Mouse (Mus musculus): ENCODE measurements around the gene Sox6. TPM values are rescaled to one million over a fixed set of nuclear protein-coding genes. Genes with fewer than 3 reads are reported as not detected.

Gene Sox6
- polyA plus RNA-seq, 1 experiment from 2014 or later = 67.4 TPM

DNA sequence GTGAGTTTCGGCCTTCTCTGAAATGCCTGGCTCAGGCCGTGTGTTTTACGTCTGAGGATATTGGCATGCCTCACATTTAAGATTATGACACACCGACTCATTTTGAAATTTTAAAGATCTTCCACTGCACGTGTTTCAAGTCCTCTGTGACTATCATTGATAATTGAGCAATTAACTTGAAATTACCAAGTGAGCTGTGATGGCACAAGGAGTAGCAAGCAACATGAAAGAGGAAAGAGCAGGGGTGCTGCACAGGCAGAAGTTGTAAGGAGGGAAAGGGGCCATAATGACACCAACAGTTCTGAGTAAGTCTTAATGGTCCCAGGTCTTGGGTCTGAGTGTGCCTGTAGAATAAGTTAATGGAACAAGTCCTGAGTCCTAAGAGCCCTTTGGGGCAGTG is 99.3 kb downstream of the Sox6 start:
- H3K27me3 ChIP-seq = no peaks in the 10 kb centered on the region

DNA sequence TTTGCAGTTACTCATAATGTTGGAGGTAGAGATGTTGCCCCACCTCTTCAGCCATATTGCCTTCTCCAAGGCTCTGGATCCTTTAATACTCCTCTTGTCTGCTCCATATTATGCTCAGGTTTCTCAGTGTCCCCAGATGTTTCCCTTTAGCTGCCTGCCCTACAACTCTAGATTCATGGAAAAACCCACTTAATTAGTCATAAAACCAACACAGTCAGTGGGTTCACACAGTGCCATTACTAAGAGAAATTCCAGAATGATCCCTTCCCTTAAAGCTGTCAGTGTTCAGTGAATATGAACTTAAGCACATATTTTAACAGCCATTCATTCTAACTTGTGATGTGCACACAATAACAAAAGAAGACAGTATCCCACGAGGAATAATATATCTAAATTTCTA is 101.7 kb downstream of the Sox6 start:
- Histone ChIP-seq H3K27me3 (no peaks in the 10 kb centered on the region), H3K36me3 (0 out of 2 replicates have a peak, but pooled peaks cover 3% of the 10 kb centered on the region), H3K27ac (no peak overlapping the region), H3K4me2 (no peak overlapping the region), H3K9me3 (no peaks in the 10 kb centered on the region), H3K4me1 (no peaks in the 10 kb centered on the region), H3K9ac (no peak overlapping the region), H3K4me3 (no peak overlapping the region)
- no peak for ATAC-seq (ENCODE audit: insufficient number of reproducible peaks, insufficient read depth, low FRiP score, low TSS enrichment, low read depth)
- WGBS = 71% methylated on average over 1 of the region's 1 CpGs

More for the DNA sequence above, 99.3 kb downstream of the Sox6 start:
- Histone ChIP-seq H3K4me1 (no peaks in the 10 kb centered on the region), H3K27ac (no peak overlapping the region), H3K9me3 (no peaks in the 10 kb centered on the region), H3K4me3 (no peak overlapping the region), H3K9ac (no peak overlapping the region), H3K36me3 (0 out of 2 replicates have a peak, but pooled peaks cover 3% of the 10 kb centered on the region), H3K4me2 (no peak overlapping the region)
- WGBS = 74% methylated on average over 5 of the region's 5 CpGs
- no peak for ATAC-seq (ENCODE audit: insufficient number of reproducible peaks, insufficient read depth, low FRiP score, low TSS enrichment, low read depth)

DNA sequence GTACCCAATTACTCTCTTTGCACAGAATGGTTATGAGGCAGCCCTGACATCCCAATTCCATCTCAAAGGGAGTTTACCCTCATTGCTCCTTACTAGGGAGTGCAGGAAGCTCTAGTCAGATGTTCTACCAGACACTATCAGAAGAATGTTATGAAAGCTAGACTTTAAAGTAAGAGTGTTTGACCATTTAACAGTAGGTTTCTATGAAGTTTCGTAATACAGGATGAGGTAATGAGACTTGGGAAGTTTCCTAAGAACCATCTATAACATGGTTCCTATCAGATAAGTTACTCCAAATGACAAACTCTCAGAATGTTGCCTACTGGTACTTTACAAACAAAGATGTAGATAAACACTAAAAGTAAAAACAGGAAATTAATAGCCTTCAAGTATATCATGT is 123.3 kb downstream of the Sox6 start:
- H3K27me3 ChIP-seq = no peaks in the 10 kb centered on the region
- no peak for ATAC-seq (ENCODE audit: insufficient number of reproducible peaks, insufficient read depth, low FRiP score, low TSS enrichment, low read depth)
- H3K4me2 ChIP-seq = no peak overlapping the region
- H3K9ac ChIP-seq = no peak overlapping the region
- H3K9me3 ChIP-seq = no peaks in the 10 kb centered on the region
- 0 out of 2 replicates have a peak, but pooled peaks cover 2% of the 10 kb centered on the region for H3K4me1 ChIP-seq
- 98% methylated on average over 1 of the region's 1 CpGs for WGBS
- H3K27ac ChIP-seq = no peak overlapping the region
- no peaks in the 10 kb centered on the region; the same call in 1 of the 2 replicates for H3K36me3 ChIP-seq
- no peak overlapping the region for H3K4me3 ChIP-seq

DNA sequence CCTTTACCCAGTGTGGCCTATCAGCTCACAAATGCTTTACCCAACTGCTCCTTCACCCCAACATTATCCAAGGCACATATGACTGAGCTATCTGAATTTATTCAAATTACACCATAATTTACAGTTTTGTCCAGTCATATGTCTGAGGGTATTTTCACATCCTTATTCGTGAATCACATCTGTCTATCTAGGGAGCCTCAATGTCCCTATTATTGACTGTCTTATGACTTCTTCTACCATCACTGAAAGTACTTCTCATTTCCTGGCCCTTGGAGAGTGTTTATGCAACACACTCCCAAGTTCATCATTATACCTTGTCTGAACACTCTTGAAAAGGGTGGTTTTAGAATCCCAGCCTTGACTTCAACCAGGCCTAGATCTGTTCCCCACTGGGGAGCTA is 128.3 kb downstream of the Sox6 start:
- peaks cover 5% of the 10 kb centered on the region; the same call in 1 of the 2 replicates for H3K27me3 ChIP-seq
- H3K36me3 ChIP-seq = no peaks in the 10 kb centered on the region
- no peak overlapping the region for H3K4me3 ChIP-seq
- H3K4me1 ChIP-seq = no peaks in the 10 kb centered on the region
- no peaks in the 10 kb centered on the region for H3K9me3 ChIP-seq
- ATAC-seq (ENCODE audit: insufficient number of reproducible peaks, insufficient read depth, low FRiP score, low TSS enrichment, low read depth) = no peak
- H3K9ac ChIP-seq = no peak overlapping the region
- H3K4me2 ChIP-seq = no peak overlapping the region
- WGBS = 89% methylated on average over 1 of the region's 1 CpGs
- H3K27ac ChIP-seq = no peak overlapping the region

DNA sequence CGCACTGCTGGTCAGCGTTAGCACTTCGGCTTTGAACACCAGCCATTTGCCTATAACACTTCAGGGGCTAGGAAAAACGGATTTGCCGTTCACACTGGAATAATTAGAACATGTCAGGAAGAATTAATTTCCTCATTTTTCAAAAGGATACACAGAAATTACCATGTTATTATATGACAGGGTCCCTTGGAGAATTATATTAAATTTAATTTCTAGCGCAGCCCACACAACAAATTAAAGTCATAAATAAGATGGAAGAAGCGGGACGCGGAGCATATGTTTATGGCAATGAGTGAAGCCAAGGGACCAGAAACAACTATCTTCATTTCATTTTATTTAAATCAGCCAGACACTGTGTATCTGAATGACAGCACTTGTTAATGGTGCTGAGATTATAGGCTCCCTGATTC is 133.8 kb downstream of the Sox6 start:
- Histone ChIP-seq H3K36me3 (no peaks in the 10 kb centered on the region), H3K4me2 (no peak overlapping the region), H3K4me1 (no peaks in the 10 kb centered on the region), H3K9ac (no peak overlapping the region), H3K4me3 (no peak overlapping the region), H3K9me3 (no peaks in the 10 kb centered on the region), H3K27ac (no peak overlapping the region), H3K27me3 (peaks cover 11% of the 10 kb centered on the region)
- no peak for ATAC-seq (ENCODE audit: insufficient number of reproducible peaks, insufficient read depth, low FRiP score, low TSS enrichment, low read depth)
- WGBS = 61% methylated on average over 9 of the region's 9 CpGs

DNA sequence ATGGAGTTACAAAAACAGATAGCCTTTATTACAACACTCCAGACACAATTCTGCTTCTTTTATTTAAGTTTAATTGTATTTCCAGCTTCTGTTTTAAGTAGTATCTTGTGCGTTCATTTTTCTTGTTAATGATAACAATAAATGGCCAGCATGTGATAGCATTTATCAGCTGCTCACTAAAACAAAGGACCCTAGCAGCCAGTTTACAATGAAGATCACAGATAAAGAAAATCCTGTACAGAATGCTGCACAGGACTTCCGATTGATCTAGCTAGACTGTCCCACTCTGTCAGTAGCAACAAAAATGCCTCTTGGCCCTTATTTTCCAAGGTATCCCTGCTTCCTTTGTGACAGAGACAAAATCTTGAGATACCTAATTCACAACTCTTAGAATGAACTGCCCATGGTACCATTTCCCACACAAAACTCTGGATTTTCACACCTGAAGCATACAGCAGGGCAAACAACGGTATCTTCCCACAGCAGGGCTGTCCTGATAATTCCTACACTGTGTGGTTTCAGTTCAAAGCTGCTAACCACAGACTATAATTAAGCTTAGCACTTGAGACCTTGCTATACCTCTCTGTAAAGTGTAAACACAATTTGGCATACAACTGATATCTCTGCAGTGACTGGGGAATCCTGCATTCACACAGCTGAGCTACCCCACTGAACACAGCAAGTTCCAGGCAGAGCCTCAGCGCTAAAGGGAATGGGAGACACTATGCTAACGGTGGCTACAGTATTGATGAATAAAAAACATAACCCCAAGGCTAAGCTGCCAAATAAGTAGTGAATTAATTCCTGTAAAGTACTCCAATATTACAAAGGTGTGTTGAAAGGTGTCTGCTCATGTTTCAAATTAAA is 134.4 kb downstream of the Sox6 start:
- Histone ChIP-seq H3K36me3 (no peaks in the 10 kb centered on the region), H3K27me3 (peaks cover 11% of the 10 kb centered on the region), H3K27ac (no peak overlapping the region), H3K4me3 (no peak overlapping the region), H3K9ac (no peak overlapping the region), H3K4me1 (no peaks in the 10 kb centered on the region), H3K4me2 (no peak overlapping the region), H3K9me3 (no peaks in the 10 kb centered on the region)
- no peak for ATAC-seq (ENCODE audit: insufficient number of reproducible peaks, insufficient read depth, low FRiP score, low TSS enrichment, low read depth)
- WGBS = 68% methylated on average over 5 of the region's 5 CpGs

DNA sequence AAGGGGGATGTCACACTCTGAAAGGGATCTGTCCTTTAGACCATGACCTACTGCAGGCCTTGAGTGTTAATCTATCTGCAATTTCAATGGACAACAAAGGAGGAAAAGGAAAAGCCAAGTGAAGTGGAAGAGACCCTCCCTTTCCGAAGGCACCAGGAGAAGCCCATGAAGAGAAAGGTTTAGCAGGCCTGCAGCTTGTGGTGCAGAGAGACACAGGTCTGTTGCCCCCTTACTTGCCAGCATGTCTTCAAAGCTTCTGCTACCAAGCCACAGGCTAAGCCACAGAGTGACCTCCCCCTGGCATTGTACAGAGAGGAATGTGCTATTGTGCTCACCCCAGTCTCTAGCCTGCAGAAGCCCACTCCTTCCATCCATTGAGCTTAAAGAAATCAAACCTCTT is 135.2 kb downstream of the Sox6 start:
- H3K27ac ChIP-seq = no peak overlapping the region
- H3K36me3 ChIP-seq = no peaks in the 10 kb centered on the region
- no peak for ATAC-seq (ENCODE audit: insufficient number of reproducible peaks, insufficient read depth, low FRiP score, low TSS enrichment, low read depth)
- H3K4me3 ChIP-seq = no peak overlapping the region
- H3K9ac ChIP-seq = no peak overlapping the region
- H3K9me3 ChIP-seq = no peaks in the 10 kb centered on the region
- 54% methylated on average over 1 of the region's 1 CpGs for WGBS
- H3K4me1 ChIP-seq = no peaks in the 10 kb centered on the region
- H3K27me3 ChIP-seq = peaks cover 11% of the 10 kb centered on the region
- no peak overlapping the region for H3K4me2 ChIP-seq

DNA sequence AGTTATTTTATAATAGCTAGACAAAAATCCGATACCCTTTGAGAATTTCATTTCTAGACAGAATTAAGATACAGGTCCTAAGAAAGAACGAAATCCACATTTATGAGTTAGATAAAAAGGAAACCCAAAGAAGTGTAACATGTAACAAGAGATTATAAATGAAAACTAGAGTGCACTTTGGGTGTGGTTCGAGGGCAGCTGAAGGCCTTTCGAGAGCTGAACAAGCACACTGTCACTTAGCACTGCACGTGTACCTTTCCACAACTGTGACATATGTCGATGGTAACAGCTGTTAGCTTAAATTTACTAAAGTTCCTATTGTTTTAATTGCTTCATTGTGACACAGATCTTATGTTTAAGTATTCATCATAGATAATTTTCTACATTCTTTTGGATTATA is 142.8 kb downstream of the Sox6 start:
- Histone ChIP-seq H3K4me1 (0 out of 2 replicates have a peak, but pooled peaks cover 7% of the 10 kb centered on the region), H3K4me3 (no peak overlapping the region), H3K27ac (no peak overlapping the region), H3K4me2 (no peak overlapping the region), H3K27me3 (peaks cover 59% of the 10 kb centered on the region), H3K36me3 (no peaks in the 10 kb centered on the region), H3K9ac (no peak overlapping the region), H3K9me3 (no peaks in the 10 kb centered on the region)
- 76% methylated on average over 6 of the region's 6 CpGs for WGBS
- no peak for ATAC-seq (ENCODE audit: insufficient number of reproducible peaks, insufficient read depth, low FRiP score, low TSS enrichment, low read depth)

DNA sequence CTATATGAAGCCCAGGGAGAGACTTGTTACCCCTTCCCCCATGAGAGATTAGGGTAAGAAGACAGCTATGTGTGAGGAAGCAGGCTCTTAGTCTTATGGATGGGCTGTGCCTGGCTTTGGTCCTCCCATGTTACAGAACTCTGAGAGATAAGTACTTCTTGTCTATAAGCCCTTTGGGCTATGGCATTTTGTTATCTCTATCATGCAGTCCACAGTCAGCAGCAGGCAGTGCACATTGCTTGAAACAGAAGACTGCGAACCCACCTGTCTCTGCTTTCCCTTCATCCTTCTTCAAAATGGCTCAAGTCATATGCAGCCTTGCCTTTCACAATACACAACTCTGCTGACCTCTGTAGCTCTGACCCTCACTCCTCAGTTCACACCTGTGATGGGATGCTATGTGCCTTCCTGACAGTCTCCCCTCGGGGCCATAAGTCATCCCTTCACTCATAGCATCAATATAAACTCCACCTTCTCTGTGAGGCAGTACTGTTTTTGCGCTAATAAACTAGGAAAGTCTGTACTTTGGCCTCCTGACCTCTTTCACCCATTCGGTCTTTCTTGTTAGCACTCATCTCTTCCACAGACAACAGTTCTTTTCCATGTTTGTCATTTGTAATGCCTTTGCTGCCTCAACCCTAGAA is 143.4 kb downstream of the Sox6 start:
- Histone ChIP-seq H3K4me1 (peaks cover 11% of the 10 kb centered on the region), H3K9ac (no peak overlapping the region), H3K27me3 (peaks cover 57% of the 10 kb centered on the region), H3K27ac (no peak overlapping the region), H3K9me3 (no peaks in the 10 kb centered on the region), H3K36me3 (no peaks in the 10 kb centered on the region), H3K4me2 (no peak overlapping the region), H3K4me3 (no peak overlapping the region)
- no peak for ATAC-seq (ENCODE audit: insufficient number of reproducible peaks, insufficient read depth, low FRiP score, low TSS enrichment, low read depth)
- 77% methylated on average over 4 of the region's 4 CpGs for WGBS

DNA sequence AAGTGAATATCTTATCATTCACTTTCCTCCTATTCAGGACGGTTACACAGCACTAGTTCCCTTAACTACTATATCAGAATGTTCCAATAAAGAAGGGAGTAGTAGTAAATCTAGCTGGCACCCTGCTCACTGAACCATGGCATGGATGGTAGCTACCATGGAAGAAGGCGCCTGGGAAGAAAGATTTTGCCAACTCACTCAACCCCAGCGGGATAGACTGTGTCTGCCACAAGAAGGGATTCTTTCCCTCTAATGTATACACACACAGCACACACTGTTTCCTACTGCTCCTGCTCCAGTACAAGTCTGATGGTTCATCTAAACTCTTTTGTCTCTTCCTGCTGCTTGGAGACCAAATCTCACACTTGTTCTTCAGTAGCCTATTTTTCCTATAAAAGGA is 147.1 kb downstream of the Sox6 start:
- no peak overlapping the region for H3K27ac ChIP-seq
- no peak for ATAC-seq (ENCODE audit: insufficient number of reproducible peaks, insufficient read depth, low FRiP score, low TSS enrichment, low read depth)
- no peak overlapping the region for H3K9ac ChIP-seq
- H3K4me1 ChIP-seq = peaks cover 17% of the 10 kb centered on the region
- no peaks in the 10 kb centered on the region for H3K9me3 ChIP-seq
- H3K27me3 ChIP-seq = peaks cover 58% of the 10 kb centered on the region
- no peak overlapping the region for H3K4me3 ChIP-seq
- WGBS = 89% methylated on average over 3 of the region's 3 CpGs
- H3K36me3 ChIP-seq = no peaks in the 10 kb centered on the region
- no peak overlapping the region for H3K4me2 ChIP-seq

DNA sequence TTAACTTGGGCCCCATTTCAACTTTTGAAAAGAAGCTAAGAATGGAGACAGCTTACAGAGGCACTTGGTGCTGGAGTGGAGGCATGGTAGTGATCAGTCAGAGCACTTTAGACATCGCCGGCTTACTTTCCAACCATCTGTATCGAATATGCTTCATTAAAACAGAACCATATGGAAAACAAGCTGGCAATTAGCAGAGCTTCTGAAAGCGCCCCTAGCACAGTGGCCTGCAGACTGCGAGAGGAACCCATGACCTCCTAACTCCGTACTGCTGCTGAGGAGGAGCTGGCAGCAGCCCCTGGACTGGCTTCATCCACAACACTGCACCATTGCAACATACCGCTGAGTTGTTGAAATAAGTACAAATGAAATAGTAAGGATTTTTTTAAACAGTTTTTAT is 148.7 kb downstream of the Sox6 start:
- Histone ChIP-seq H3K4me1 (peaks cover 17% of the 10 kb centered on the region), H3K36me3 (no peaks in the 10 kb centered on the region), H3K4me3 (no peak overlapping the region), H3K4me2 (no peak overlapping the region), H3K9me3 (no peaks in the 10 kb centered on the region), H3K27me3 (peaks cover 64% of the 10 kb centered on the region), H3K9ac (no peak overlapping the region), H3K27ac (no peak overlapping the region)
- no peak for ATAC-seq (ENCODE audit: insufficient number of reproducible peaks, insufficient read depth, low FRiP score, low TSS enrichment, low read depth)
- whole genome bisulfite sequencing = 27% methylated on average over 7 of the region's 7 CpGs

DNA sequence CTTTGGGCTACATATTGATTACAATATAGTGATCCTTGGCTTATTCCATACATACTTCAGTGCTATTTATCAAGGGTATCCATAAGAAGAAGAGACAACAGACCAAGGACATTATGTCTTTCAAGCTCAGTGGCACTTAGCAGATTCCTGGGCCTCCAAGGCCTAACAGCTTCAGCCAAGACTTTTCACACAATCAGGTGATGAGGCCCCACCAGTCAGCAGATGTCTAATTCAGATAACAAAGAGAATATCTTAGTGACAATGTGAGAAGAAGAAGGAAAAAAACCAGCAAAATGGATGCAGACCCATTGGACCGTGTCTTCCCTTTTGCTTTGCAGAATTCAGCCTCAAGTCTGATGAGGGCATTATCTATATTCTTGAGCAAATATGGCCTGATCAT is 150.0 kb downstream of the Sox6 start:
- WGBS = 76% methylated on average over 1 of the region's 1 CpGs
- H3K4me2 ChIP-seq = no peak overlapping the region
- peaks cover 55% of the 10 kb centered on the region for H3K27me3 ChIP-seq
- no peaks in the 10 kb centered on the region for H3K36me3 ChIP-seq
- no peak overlapping the region for H3K27ac ChIP-seq
- H3K4me3 ChIP-seq = no peak overlapping the region
- no peak for ATAC-seq (ENCODE audit: insufficient number of reproducible peaks, insufficient read depth, low FRiP score, low TSS enrichment, low read depth)
- H3K9ac ChIP-seq = no peak overlapping the region
- H3K4me1 ChIP-seq = peaks cover 11% of the 10 kb centered on the region
- no peaks in the 10 kb centered on the region for H3K9me3 ChIP-seq
